Mouse (Mus musculus) stomach, postnatal 0 days (tissue): ENCODE data around the gene Gmpr2. TPM values are rescaled to one million over a fixed set of nuclear protein-coding genes. Genes with fewer than 3 reads are reported as not detected.

ENCODE experiments used
- ATAC-seq: fragments of 200-750 bp; cut with Nextera tagmentation; 2 replicates; pipeline ENCODE4 v1.8.0; 2017; ENCODE audit not compliant: low FRiP score, low TSS enrichment
- DNase-seq: peaks from one replicate; pipeline ENCODE4 v3.0.0-alpha.2; 2016; ENCODE audit warnings: low spot score
- H3K27ac ChIP-seq: fragments of 300-500 bp; sonication (generic); replicated peaks from 2 replicates; pipeline ENCODE4 v1.5.1; 2014; ENCODE audit warnings: mild to moderate bottlenecking, control low read depth
- H3K27me3 ChIP-seq: fragments of 300-500 bp; sonication (generic); 2 replicates; pipeline ENCODE4 v1.6.1; 2014; ENCODE audit warnings: low read length; ENCODE audit not compliant: control insufficient read depth, insufficient read depth
- H3K36me3 ChIP-seq: fragments of 300-500 bp; sonication (generic); 2 replicates; pipeline ENCODE4 v1.6.1; 2014; ENCODE audit warnings: low read length, mixed read lengths; ENCODE audit not compliant: control insufficient read depth, insufficient read depth
- H3K4me1 ChIP-seq: fragments of 300-500 bp; sonication (generic); replicated peaks from 2 replicates; pipeline ENCODE4 v1.6.1; 2014; ENCODE audit warnings: antibody characterized with exemption; ENCODE audit not compliant: control insufficient read depth, insufficient read depth
- H3K4me2 ChIP-seq: fragments of 300-500 bp; sonication (generic); replicated peaks from 2 replicates; pipeline ENCODE4 v1.6.1; 2014; ENCODE audit warnings: low read depth, mild to moderate bottlenecking, control low read depth, moderate library complexity
- H3K4me3 ChIP-seq: fragments of 300-500 bp; sonication (generic); 2 replicates; pipeline ENCODE4 v1.5.1; 2014; ENCODE audit warnings: low read depth, low read length, control low read depth
- H3K9ac ChIP-seq: fragments of 300-500 bp; sonication (generic); 2 replicates; pipeline ENCODE4 v1.6.1; 2014; ENCODE audit warnings: mild to moderate bottlenecking, low read length, control low read depth, mixed read lengths
- H3K9me3 ChIP-seq: fragments of 300-500 bp; sonication (generic); 2 replicates; pipeline ENCODE4 v1.6.1; 2016; ENCODE audit warnings: low read length; ENCODE audit not compliant: control insufficient read depth
- CTCF ChIP-seq: IDR thresholded peaks from 2 replicates; pipeline ENCODE4 v1.5.1; 2016; ENCODE audit warnings: antibody characterized with exemption, low read depth, mild to moderate bottlenecking, moderate library complexity
- EP300 ChIP-seq: optimal IDR thresholded peaks from 2 replicates; pipeline ENCODE3; 2016; ENCODE audit warnings: antibody characterized with exemption
- WGBS: fragments of 180-500 bp; shearing (Covaris S2); extraction: QIAGEN DNeasy Blood & Tissue Kit; methylation state at CpG from one replicate; pipeline ENCODE4 v1.1.7; 2014; 5-methylcytosine and 5-hydroxymethylcytosine counted together
- polyA plus RNA-seq: library from polyadenylated mRNA; unstranded; fragments of >200 nt; fragmentation: Nextera tagmentation; extraction: Ambion mirVana; gene quantifications from 2 replicates; pipeline ENCODE4 v1.2.1, GENCODE M21; 2015

Gene Gmpr2
- polyA plus RNA-seq, 1 experiment from 2014 or later, result 24.8 TPM

- DNase-seq (no peak), ATAC-seq (no peak)
- Histone ChIP-seq H3K4me2 (no peak overlapping the region), H3K36me3 (no peaks in the 10 kb centered on the region; the same call in 1 of the 2 replicates), H3K9me3 (no peaks in the 10 kb centered on the region), H3K4me3 (no peak overlapping the region), H3K9ac (no peak overlapping the region), H3K27me3 (no peaks in the 10 kb centered on the region), H3K27ac (no peak overlapping the region; the same call in 1 of the 2 replicates), H3K4me1 (no peaks in the 10 kb centered on the region; the same call in 1 of the 2 replicates)
- WGBS, result 30% methylated on average over 2 of the region's 2 CpGs
- TF ChIP-seq EP300, result no peak
- TF ChIP-seq CTCF, result no peak
Observed at GRCm38 (mm10) chr14:55660636-55661035, 11.1 kb upstream of the Gmpr2 start.

DNA sequence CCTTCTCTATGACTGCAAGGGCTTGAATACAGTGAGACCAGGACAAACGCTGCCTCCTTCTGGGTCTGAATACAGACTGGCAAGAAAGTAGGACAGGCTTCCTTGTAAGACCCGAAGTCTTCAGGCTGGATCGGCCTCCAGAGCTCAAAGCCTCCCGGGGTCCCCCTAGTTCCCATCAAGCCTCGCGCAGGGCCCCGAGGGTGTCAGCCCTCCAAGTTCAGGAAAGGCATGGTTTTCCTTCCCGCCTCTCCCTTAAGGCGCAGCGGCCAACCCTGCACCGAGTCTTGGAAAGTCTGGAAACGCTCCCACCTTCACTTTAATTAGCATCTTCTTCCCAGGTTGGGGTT, 282 bp upstream of the Gmpr2 start:
- H3K4me3 ChIP-seq, result peak overlapping the region; percentile 78
- ATAC-seq, result peak; percentile 11; the same call in 1 of the 2 replicates
- no peaks in the 10 kb centered on the region for H3K9me3 ChIP-seq
- 0% methylated on average over 12 of the region's 12 CpGs for WGBS
- no peak for DNase-seq
- peak overlapping the region; percentile 84 for H3K4me2 ChIP-seq
- H3K36me3 ChIP-seq, result no peaks in the 10 kb centered on the region
- no peaks in the 10 kb centered on the region for H3K27me3 ChIP-seq
- peaks cover 3% of the 10 kb centered on the region; the same call in 1 of the 2 replicates for H3K4me1 ChIP-seq
- H3K9ac ChIP-seq, result peak overlapping the region; percentile 84
- TF ChIP-seq EP300, result no peak
- no peak; the same call in 1 of the 2 replicates for TF ChIP-seq CTCF
- peak overlapping the region; percentile 82 for H3K27ac ChIP-seq

- no peak for ATAC-seq
- H3K9me3 ChIP-seq, result no peaks in the 10 kb centered on the region
- H3K27ac ChIP-seq, result no peak overlapping the region; the same call in 1 of the 2 replicates
- H3K9ac ChIP-seq, result peak overlapping the region; percentile 84
- DNase-seq, result no peak
- peaks cover 3% of the 10 kb centered on the region; the same call in 1 of the 2 replicates for H3K4me1 ChIP-seq
- peak overlapping the region; percentile 78 for H3K4me3 ChIP-seq
- H3K27me3 ChIP-seq, result no peaks in the 10 kb centered on the region
- no peak for TF ChIP-seq CTCF
- TF ChIP-seq EP300, result no peak
- peak overlapping the region; percentile 84 for H3K4me2 ChIP-seq
- 68% methylated on average over 7 of the region's 7 CpGs for WGBS
- H3K36me3 ChIP-seq, result no peaks in the 10 kb centered on the region; the same call in 1 of the 2 replicates
Observed at GRCm38 (mm10) chr14:55672741-55673060, 960 bp downstream of the Gmpr2 start.

- ATAC-seq (no peak), DNase-seq (no peak)
- no peaks in the 10 kb centered on the region for H3K9me3 ChIP-seq
- no peak overlapping the region for H3K27ac ChIP-seq
- 77% methylated on average over 4 of the region's 4 CpGs for WGBS
- no peak overlapping the region for H3K4me2 ChIP-seq
- H3K4me3 ChIP-seq, result no peak overlapping the region
- H3K27me3 ChIP-seq, result no peaks in the 10 kb centered on the region
- TF ChIP-seq CTCF (no peak), EP300 (no peak)
- H3K4me1 ChIP-seq, result peaks cover 3% of the 10 kb centered on the region; the same call in 1 of the 2 replicates
- H3K36me3 ChIP-seq, result peaks cover 11% of the 10 kb centered on the region
- no peak overlapping the region for H3K9ac ChIP-seq
Observed at GRCm38 (mm10) chr14:55677615-55678014, 5.9 kb downstream of the Gmpr2 start.

DNA sequence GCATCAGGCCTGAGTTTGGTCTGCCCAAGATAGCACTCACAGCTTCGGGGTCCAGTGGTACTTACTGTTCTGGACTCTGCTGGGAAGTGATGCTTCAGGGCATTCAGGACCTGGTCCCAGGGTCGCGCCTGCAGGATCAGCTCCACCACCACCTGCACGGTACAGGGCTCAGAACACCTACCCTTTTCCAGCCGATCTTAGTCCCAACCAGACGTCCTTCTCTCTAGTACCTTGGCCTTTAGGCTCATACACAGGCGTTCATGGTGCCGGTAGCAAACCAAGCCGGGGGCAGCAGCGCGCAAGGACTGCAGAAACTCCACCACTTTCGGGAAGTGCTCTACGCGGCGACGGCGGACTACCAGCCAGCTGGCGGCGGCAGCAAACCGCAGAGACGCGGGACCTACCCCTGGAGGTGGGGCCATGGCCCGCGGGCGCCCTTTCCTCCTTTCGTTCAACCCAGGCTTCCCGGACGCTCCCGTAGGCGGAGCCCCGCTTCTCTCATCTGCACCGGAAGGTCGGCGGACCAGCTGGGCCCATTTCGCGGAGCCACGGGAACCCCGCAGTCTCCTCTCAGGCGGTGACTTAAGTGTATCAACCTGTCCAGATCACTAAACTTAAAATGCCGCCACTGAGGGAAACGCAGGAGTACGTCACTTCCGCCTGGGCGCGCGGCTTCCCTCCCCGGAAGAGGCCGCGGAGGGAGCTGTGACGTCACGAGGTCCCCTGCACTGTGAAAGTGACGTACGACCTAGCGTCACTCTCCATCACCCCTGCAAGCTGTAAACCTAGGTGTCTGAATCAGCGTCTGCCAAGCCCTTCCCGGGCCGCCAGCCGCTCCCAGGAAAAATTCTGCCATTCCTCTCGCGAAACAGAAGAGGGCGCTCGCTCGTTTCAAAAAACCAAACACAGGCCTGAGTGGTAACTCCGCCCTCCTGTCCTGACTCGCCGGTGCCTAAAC, 9.7 kb downstream of the Gmpr2 start, which contains the start of gene Tinf2:
Gene Tinf2, minus strand, starts transcription at position 661 of the 958 bp plus-strand sequence.
- H3K4me3 ChIP-seq, result peak within 1 kb of the TSS; percentile 76
- no peaks in the 10 kb centered on the region for H3K9me3 ChIP-seq
- ATAC-seq (peak; percentile 99), DNase-seq (peak; percentile 98)
- peak within 1 kb of the TSS; percentile 83 for H3K4me2 ChIP-seq
- peak; percentile 90 for TF ChIP-seq CTCF
- TF ChIP-seq EP300, result peak; percentile 63
- H3K27ac ChIP-seq, result peak within 1 kb of the TSS; percentile 90
- H3K9ac ChIP-seq, result peak within 1 kb of the TSS; percentile 77
- no peaks in the 10 kb centered on the region for H3K4me1 ChIP-seq
- under 1% methylated on average over 66 of the region's 66 CpGs for WGBS
- H3K36me3 ChIP-seq, result peaks cover 11% of the 10 kb centered on the region
- H3K27me3 ChIP-seq, result no peaks in the 10 kb centered on the region

DNA sequence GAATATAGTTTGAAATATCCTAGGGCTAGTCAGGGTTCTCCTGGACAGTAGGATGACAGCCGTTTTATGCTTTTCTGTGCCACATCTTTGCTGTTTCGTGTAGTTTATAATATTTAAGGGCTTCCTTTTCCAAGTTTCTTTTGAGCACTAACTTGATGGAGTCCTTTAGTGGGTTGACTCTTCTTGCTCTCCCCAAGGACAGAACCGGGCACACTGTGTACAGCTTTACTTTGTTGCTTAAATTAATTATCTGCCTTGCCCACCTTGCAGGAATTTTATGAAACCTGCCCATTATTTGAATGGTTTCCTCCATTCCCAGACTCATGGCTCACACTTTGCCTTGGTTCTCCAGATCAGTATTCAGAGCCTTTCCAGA, 10.4 kb downstream of the Gmpr2 start:
- peak overlapping the region; percentile 43; the same call in 1 of the 2 replicates for H3K9ac ChIP-seq
- TF ChIP-seq CTCF (no peak), EP300 (no peak)
- peak overlapping the region; percentile 90 for H3K27ac ChIP-seq

More for the DNA sequence above, 10.4 kb downstream of the Gmpr2 start:
- Histone ChIP-seq H3K4me1 (no peaks in the 10 kb centered on the region), H3K9me3 (no peaks in the 10 kb centered on the region), H3K4me3 (peak overlapping the region; percentile 76), H3K4me2 (peak overlapping the region; percentile 83), H3K36me3 (peaks cover 11% of the 10 kb centered on the region), H3K27me3 (no peaks in the 10 kb centered on the region)
- no peak for ATAC-seq
- no peak for DNase-seq
- 9% methylated on average over 3 of the region's 3 CpGs for WGBS
